Mouse (Mus musculus) adrenal gland, postnatal 36 days (tissue): ENCODE measurements at regions not wholly inside any gene's neighbourhood (a gene's known extent, or its start where the extent isn't known, plus 50 kb on each side); places are given as distances from the start of the nearest gene placed in this dataset.

Source experiments
- DNase-seq, 2 experiments: peaks; one replicate each; pipeline ENCODE4 v3.0.0; 2021; ENCODE audit warnings: mixed read lengths in 1 of 2

DNA sequence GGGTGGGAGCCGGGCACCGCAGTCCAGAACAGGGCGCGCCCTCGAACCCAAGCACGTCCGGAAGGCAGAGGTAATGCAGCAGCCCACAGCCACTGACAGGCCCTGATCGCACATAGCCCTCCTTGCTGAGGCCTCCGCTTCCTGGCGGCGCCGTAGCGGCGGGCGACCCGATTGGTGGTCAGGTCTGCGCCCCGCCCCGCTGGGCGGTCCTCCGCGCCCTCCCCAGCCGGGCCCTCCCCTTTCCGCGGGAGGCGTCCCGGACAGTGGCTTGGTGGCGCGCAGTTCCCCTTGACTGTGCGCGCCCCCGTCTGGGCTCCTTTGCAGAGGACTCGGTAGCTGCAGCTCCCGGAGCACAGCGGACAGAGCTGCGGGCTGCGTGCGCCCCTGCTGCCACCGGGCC, 375.5 kb upstream of the Asap2 start:
- DNase-seq: peak; percentile 84 to 85
